Mouse (Mus musculus) megakaryocyte progenitor cell, adult 5-6 weeks (primary cell): Measurements from ENCODE around the gene Map3k6. TPM values are rescaled to one million over a fixed set of nuclear protein-coding genes. Genes with fewer than 3 reads are reported as not detected.

Source experiments
- ATAC-seq: replicated peaks from 2 replicates; pipeline ENCODE4 v1.8.0; 2016; ENCODE audit warnings: mild to moderate bottlenecking, moderate TSS enrichment, inconsistent platforms; ENCODE audit not compliant: poor library complexity
- total RNA-seq, 2 experiments: library from RNA; stranded (forward) in 1 of 2; stranded (reverse) in 1 of 2; fragments of 157-497, 149-512 nt in 1 of 2; fragments of 200-1000 nt in 1 of 2; gene quantifications; 2 replicates each; pipeline versions ENCODE4 v1.2.3 to v1.2.4; 2015 to 2017

The Map3k6 gene
- total RNA-seq, 2 experiments from 2014 or later, result 0.87 to 4.6 TPM

GRCm38 (mm10) chr4:133281513-133281912 lies 40.9 kb downstream of the Map3k6 start:
- ATAC-seq, result no peak

GRCm38 (mm10) chr4:133281951-133282481 lies 41.4 kb downstream of the Map3k6 start:
- ATAC-seq, result no peak

- no peak for ATAC-seq
These were observed 42.0 kb downstream of the Map3k6 start for GRCm38 (mm10) chr4:133282656-133283055.

- ATAC-seq, result peak; percentile 76
These were observed 44.7 kb downstream of the Map3k6 start for GRCm38 (mm10) chr4:133285299-133285698.

GRCm38 (mm10) chr4:133285950-133286349 lies 45.3 kb downstream of the Map3k6 start:
- ATAC-seq, result peak; percentile 85

- no peak for ATAC-seq
These were observed 46.0 kb downstream of the Map3k6 start for GRCm38 (mm10) chr4:133286476-133287077.

- no peak; the same call in 1 of the 2 replicates for ATAC-seq
These were observed 50.6 kb downstream of the Map3k6 start for GRCm38 (mm10) chr4:133291255-133291654.

- no peak for ATAC-seq
These were observed 51.8 kb downstream of the Map3k6 start for GRCm38 (mm10) chr4:133292405-133292804.

- no peak for ATAC-seq
These were observed 52.6 kb downstream of the Map3k6 start for GRCm38 (mm10) chr4:133292901-133293843.

GRCm38 (mm10) chr4:133294084-133294483 lies 53.5 kb downstream of the Map3k6 start:
- ATAC-seq, result no peak

GRCm38 (mm10) chr4:133297360-133297759 lies 56.7 kb downstream of the Map3k6 start:
- no peak for ATAC-seq

GRCm38 (mm10) chr4:133297801-133298238 lies 57.2 kb downstream of the Map3k6 start:
- peak; percentile 95 for ATAC-seq

GRCm38 (mm10) chr4:133298516-133299365 lies 58.1 kb downstream of the Map3k6 start:
- no peak for ATAC-seq

- ATAC-seq, result no peak
These were observed 59.1 kb downstream of the Map3k6 start for GRCm38 (mm10) chr4:133299701-133300100.

- no peak for ATAC-seq
These were observed 59.8 kb downstream of the Map3k6 start for GRCm38 (mm10) chr4:133300421-133300820.

- peak; percentile 72 for ATAC-seq
These were observed 61.2 kb downstream of the Map3k6 start for GRCm38 (mm10) chr4:133301802-133302201.

Other genes with a start within 250 kb of the Map3k6 start
- gene Ahdc1, start 229.6 kb upstream of the Map3k6 start, total RNA-seq (2015), result 4.1 and 5.3 TPM in 2 replicates
- 0.81 and 3.8 TPM in 2 replicates for gene Ahdc1, start 229.6 kb upstream of the Map3k6 start, total RNA-seq (2017)
- gene Wasf2, start 110.3 kb upstream of the Map3k6 start, total RNA-seq (2015), result 124 and 135 TPM in 2 replicates
- gene Wasf2, start 110.3 kb upstream of the Map3k6 start, total RNA-seq (2017), result 24.7 and 35.1 TPM in 2 replicates
- not detected in 2 replicates for gene Cd164l2, start 28.7 kb upstream of the Map3k6 start, total RNA-seq (2015)
- not detected in 2 replicates for gene Cd164l2, start 28.7 kb upstream of the Map3k6 start, total RNA-seq (2017)
- not detected in 2 replicates for gene Gpr3, start 28.3 kb upstream of the Map3k6 start, total RNA-seq (2015)
- 0.08 TPM in 1 of 2 replicates, not detected in the other for gene Gpr3, start 28.3 kb upstream of the Map3k6 start, total RNA-seq (2017)
- gene Sytl1, start 22.3 kb downstream of the Map3k6 start, total RNA-seq (2015), result 1.9 and 2.0 TPM in 2 replicates
- gene Sytl1, start 22.3 kb downstream of the Map3k6 start, total RNA-seq (2017), result 3.9 and 5.2 TPM in 2 replicates
- gene Tmem222, start 37.0 kb downstream of the Map3k6 start, total RNA-seq (2015), result 43.2 and 50.8 TPM in 2 replicates
- 17.4 TPM in 2 replicates for gene Tmem222, start 37.0 kb downstream of the Map3k6 start, total RNA-seq (2017)
- 10.3 and 10.6 TPM in 2 replicates for gene Wdtc1, start 112.7 kb downstream of the Map3k6 start, total RNA-seq (2015)
- gene Wdtc1, start 112.7 kb downstream of the Map3k6 start, total RNA-seq (2017), result 7.6 and 8.7 TPM in 2 replicates
- 15.1 and 16.1 TPM in 2 replicates for gene Slc9a1, start 128.9 kb downstream of the Map3k6 start, total RNA-seq (2015)
- 6.3 and 7.3 TPM in 2 replicates for gene Slc9a1, start 128.9 kb downstream of the Map3k6 start, total RNA-seq (2017)
- 0.15 TPM in 1 of 2 replicates, not detected in the other for gene Tent5b, start 239.3 kb downstream of the Map3k6 start, total RNA-seq (2015)
- not detected in 2 replicates for gene Tent5b, start 239.3 kb downstream of the Map3k6 start, total RNA-seq (2017)